Mouse (Mus musculus) testis, adult 2 months (tissue): ENCODE results near the gene Cfap43.

Experiments
- CTCF ChIP-seq: fragments of 200-500 bp; IDR thresholded peaks from 2 replicates; pipeline ENCODE4 v1.5.1; 2012; ENCODE audit warnings: low read depth, mild to moderate bottlenecking, inconsistent platforms, low read length, moderate library complexity; ENCODE audit not compliant: control insufficient read depth, insufficient read depth, insufficient replicate concordance
- POLR2A ChIP-seq: fragments of 200-500 bp; IDR thresholded peaks from 2 replicates; pipeline ENCODE4 v1.6.1; 2012; ENCODE audit warnings: low read depth, mild to moderate bottlenecking, inconsistent platforms, low read length, moderate library complexity; ENCODE audit not compliant: control insufficient read depth

- TF ChIP-seq CTCF: no peak
- TF ChIP-seq POLR2A: no peak
These were observed 31.9 kb upstream of the Cfap43 start for GRCm38 (mm10) chr19:47950946-47951345.
